Mouse (Mus musculus): ENCODE measurements at regions not wholly inside any gene's neighbourhood (a gene's known extent, or its start where the extent isn't known, plus 50 kb on each side); places are given as distances from the start of the nearest gene placed in this dataset.
A peak's percentile ranks its signal among the peaks of the same experiment; 100 is the strongest.

GRCm38 (mm10) chr10:38573146-38573545 lies 248.4 kb downstream of the Rfpl4b start:
- Histone ChIP-seq H3K9ac (no peak overlapping the region), H3K27ac (no peak overlapping the region), H3K9me3 (no peaks in the 10 kb centered on the region), H3K4me3 (replicated peaks) (no peak overlapping the region), H3K27me3 (no peaks in the 10 kb centered on the region), H3K36me3 (replicated peaks) (no peaks in the 10 kb centered on the region), H3K4me2 (no peak overlapping the region), H3K4me1 (no peaks in the 10 kb centered on the region)
- ATAC-seq (ENCODE audit: low FRiP score): no peak
- WGBS: 78% methylated on average over 2 of the region's 2 CpGs

DNA sequence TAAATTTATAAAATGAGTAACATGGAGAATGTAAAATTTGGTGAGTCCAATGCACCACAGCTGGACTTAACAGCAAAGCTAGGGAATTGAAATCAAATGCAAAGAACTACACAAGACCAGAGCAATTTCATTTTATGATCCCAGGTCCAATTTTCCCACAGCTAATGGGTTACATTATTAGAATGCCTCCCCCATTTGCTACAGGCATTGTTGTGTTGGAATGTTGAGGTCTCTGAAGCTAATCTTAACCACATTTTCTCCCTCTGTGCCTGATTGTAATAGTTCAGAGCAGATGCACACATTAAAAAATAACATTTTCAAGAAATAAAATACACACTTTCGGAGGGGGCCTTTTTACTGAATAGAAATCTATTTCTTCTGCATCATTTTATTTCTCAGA lies 254.3 kb downstream of the Rfpl4b start:
- H3K9me3 ChIP-seq: no peaks in the 10 kb centered on the region
- WGBS: 78% methylated on average over 1 of the region's 1 CpGs
- ATAC-seq (ENCODE audit: low FRiP score): no peak
- no peaks in the 10 kb centered on the region for H3K4me1 ChIP-seq
- H3K27ac ChIP-seq: no peak overlapping the region
- H3K4me2 ChIP-seq: no peak overlapping the region
- H3K36me3 ChIP-seq (replicated peaks): no peaks in the 10 kb centered on the region
- no peak overlapping the region for H3K4me3 ChIP-seq (replicated peaks)
- H3K9ac ChIP-seq: no peak overlapping the region
- no peaks in the 10 kb centered on the region for H3K27me3 ChIP-seq

GRCm38 (mm10) chr10:38566361-38566760 lies 255.2 kb downstream of the Rfpl4b start:
- Histone ChIP-seq H3K9ac (no peak overlapping the region), H3K4me2 (no peak overlapping the region), H3K9me3 (no peaks in the 10 kb centered on the region), H3K4me1 (no peaks in the 10 kb centered on the region), H3K27me3 (no peaks in the 10 kb centered on the region), H3K36me3 (replicated peaks) (no peaks in the 10 kb centered on the region), H3K27ac (no peak overlapping the region), H3K4me3 (replicated peaks) (no peak overlapping the region)
- no peak for ATAC-seq (ENCODE audit: low FRiP score)
- 74% methylated on average over 1 of the region's 1 CpGs for WGBS

- no peak overlapping the region for H3K9ac ChIP-seq
- WGBS: 12% methylated on average over 5 of the region's 5 CpGs
- H3K9me3 ChIP-seq: no peaks in the 10 kb centered on the region
- H3K4me1 ChIP-seq: peaks cover 11% of the 10 kb centered on the region
- H3K4me2 ChIP-seq: peak overlapping the region; percentile 19; the same call in 1 of the 2 replicates
- peak overlapping the region; percentile 75 for H3K27ac ChIP-seq
- H3K4me3 ChIP-seq (replicated peaks): no peak overlapping the region
- no peaks in the 10 kb centered on the region for H3K36me3 ChIP-seq (replicated peaks)
- no peaks in the 10 kb centered on the region for H3K27me3 ChIP-seq
- peak; percentile 87 for ATAC-seq (ENCODE audit: low FRiP score)
Measured at GRCm38 (mm10) chr10:38555040-38555439, 266.5 kb downstream of the Rfpl4b start.

- ATAC-seq (ENCODE audit: low FRiP score): peak; percentile 94
- H3K9me3 ChIP-seq: peaks cover 2% of the 10 kb centered on the region; the same call in 1 of the 2 replicates
- H3K36me3 ChIP-seq (replicated peaks): no peaks in the 10 kb centered on the region
- H3K4me3 ChIP-seq (replicated peaks): peak overlapping the region; percentile 10; the same call in 1 of the 2 replicates
- H3K4me1 ChIP-seq: peaks cover 11% of the 10 kb centered on the region
- peak overlapping the region; percentile 41; the same call in 1 of the 2 replicates for H3K9ac ChIP-seq
- peak overlapping the region; percentile 33 for H3K4me2 ChIP-seq
- H3K27me3 ChIP-seq: no peaks in the 10 kb centered on the region
- H3K27ac ChIP-seq: peak overlapping the region; percentile 84
- 4% methylated on average over 18 of the region's 18 CpGs for WGBS
Measured at GRCm38 (mm10) chr10:38553688-38554680, 267.6 kb downstream of the Rfpl4b start.

- H3K9ac ChIP-seq: no peak overlapping the region
- H3K9me3 ChIP-seq: peaks cover 3% of the 10 kb centered on the region; the same call in 1 of the 2 replicates
- H3K27ac ChIP-seq: peak overlapping the region; percentile 84
- H3K4me2 ChIP-seq: peak overlapping the region; percentile 33
- H3K4me3 ChIP-seq (replicated peaks): 0 out of 2 replicates have a peak overlapping the region, but pooled peaks have one; percentile 10
- no peak for ATAC-seq (ENCODE audit: low FRiP score)
- no peaks in the 10 kb centered on the region for H3K36me3 ChIP-seq (replicated peaks)
- H3K27me3 ChIP-seq: no peaks in the 10 kb centered on the region
- H3K4me1 ChIP-seq: peaks cover 11% of the 10 kb centered on the region
Measured at GRCm38 (mm10) chr10:38553326-38553687, 268.3 kb downstream of the Rfpl4b start.

- H3K27me3 ChIP-seq: no peaks in the 10 kb centered on the region
- ATAC-seq (ENCODE audit: low FRiP score): no peak
Measured at GRCm38 (mm10) chr10:38552350-38553076, 269.1 kb downstream of the Rfpl4b start.

GRCm38 (mm10) chr10:38540031-38540430 lies 281.5 kb downstream of the Rfpl4b start:
- H3K9ac ChIP-seq: no peak overlapping the region
- H3K27me3 ChIP-seq: no peaks in the 10 kb centered on the region
- H3K4me3 ChIP-seq (replicated peaks): no peak overlapping the region
- ATAC-seq (ENCODE audit: low FRiP score): no peak
- H3K27ac ChIP-seq: no peak overlapping the region
- H3K4me1 ChIP-seq: no peaks in the 10 kb centered on the region
- H3K36me3 ChIP-seq (replicated peaks): no peaks in the 10 kb centered on the region
- 95% methylated on average over 4 of the region's 4 CpGs for WGBS
- H3K9me3 ChIP-seq: no peaks in the 10 kb centered on the region
- H3K4me2 ChIP-seq: no peak overlapping the region

More at GRCm38 (mm10) chr10:38552350-38553076, 269.1 kb downstream of the Rfpl4b start:
- Histone ChIP-seq H3K36me3 (replicated peaks) (no peaks in the 10 kb centered on the region), H3K4me2 (no peak overlapping the region), H3K9ac (no peak overlapping the region), H3K27ac (peak overlapping the region; percentile 86), H3K9me3 (peaks cover 3% of the 10 kb centered on the region; the same call in 1 of the 2 replicates), H3K4me1 (peaks cover 11% of the 10 kb centered on the region), H3K4me3 (replicated peaks) (no peak overlapping the region)
- WGBS: 81% methylated on average over 5 of the region's 5 CpGs

DNA sequence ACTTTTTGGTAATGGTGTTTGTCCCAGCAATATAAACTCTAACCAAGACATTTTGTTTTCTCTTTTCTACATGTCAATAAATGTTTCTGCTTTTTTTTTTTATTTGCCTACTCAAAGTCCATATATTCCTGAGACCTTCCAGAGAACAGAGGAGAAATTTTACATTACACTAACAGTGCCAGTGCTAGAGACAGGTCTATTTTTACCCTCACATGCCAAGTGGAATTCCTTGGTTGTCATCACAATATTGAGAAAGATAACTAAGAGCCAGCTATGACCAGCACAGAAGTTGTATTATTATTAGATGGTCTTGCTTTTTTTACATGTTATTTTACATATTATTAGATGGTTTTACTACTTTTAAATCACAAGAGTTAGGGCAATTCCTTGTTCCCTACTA lies 282.8 kb downstream of the Rfpl4b start:
- Histone ChIP-seq H3K4me2 (no peak overlapping the region), H3K36me3 (replicated peaks) (no peaks in the 10 kb centered on the region), H3K27ac (no peak overlapping the region), H3K4me3 (replicated peaks) (no peak overlapping the region), H3K9ac (no peak overlapping the region), H3K4me1 (no peaks in the 10 kb centered on the region), H3K9me3 (no peaks in the 10 kb centered on the region), H3K27me3 (no peaks in the 10 kb centered on the region)
- ATAC-seq (ENCODE audit: low FRiP score): no peak

DNA sequence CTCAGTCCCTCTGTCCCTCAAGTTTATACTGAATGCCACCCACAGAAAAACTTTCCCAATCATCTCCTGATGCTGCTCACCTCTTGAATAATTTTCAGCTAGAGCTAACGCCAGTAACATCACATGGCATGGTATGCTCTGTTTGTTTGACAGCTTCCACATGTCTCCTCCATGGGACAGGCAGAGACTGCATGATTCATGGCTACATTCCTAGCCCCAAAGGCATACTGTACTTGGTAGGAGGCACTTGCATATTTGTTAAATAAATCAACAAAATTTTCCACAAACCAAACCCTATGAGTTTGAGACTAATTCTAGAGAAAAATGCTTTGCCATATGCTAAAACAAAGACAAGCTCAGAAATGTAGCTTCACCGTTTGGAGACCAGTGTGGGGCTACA lies 304.9 kb downstream of the Rfpl4b start:
- no peak overlapping the region for H3K9ac ChIP-seq
- H3K9me3 ChIP-seq: no peaks in the 10 kb centered on the region
- no peak overlapping the region for H3K4me3 ChIP-seq (replicated peaks)
- no peaks in the 10 kb centered on the region for H3K27me3 ChIP-seq
- no peaks in the 10 kb centered on the region for H3K36me3 ChIP-seq (replicated peaks)
- WGBS: 83% methylated on average over 2 of the region's 2 CpGs
- ATAC-seq (ENCODE audit: low FRiP score): no peak
- H3K4me2 ChIP-seq: no peak overlapping the region
- no peaks in the 10 kb centered on the region for H3K4me1 ChIP-seq
- H3K27ac ChIP-seq: no peak overlapping the region
